Mouse (Mus musculus) embryonic facial prominence, embryonic 10.5 days (tissue): Measurements from ENCODE around the gene Filip1. TPM values are rescaled to one million over a fixed set of nuclear protein-coding genes. Genes with fewer than 3 reads are reported as not detected.

Experiments used
- DNase-seq: peaks from one replicate; pipeline ENCODE4 v3.0.0-alpha.2; 2017; ENCODE audit warnings: low spot score
- H3K27ac ChIP-seq: fragments of 300-500 bp; sonication (generic); replicated peaks from 2 replicates; pipeline ENCODE4 v1.5.1; 2016; ENCODE audit warnings: mild to moderate bottlenecking
- H3K27me3 ChIP-seq: fragments of 300-500 bp; sonication (generic); replicated peaks from 2 replicates; pipeline ENCODE4 v1.6.1; 2016; ENCODE audit warnings: low read depth, mild to moderate bottlenecking; ENCODE audit not compliant: poor library complexity, severe bottlenecking
- H3K36me3 ChIP-seq: fragments of 300-500 bp; sonication (generic); replicated peaks from 2 replicates; pipeline ENCODE4 v1.6.1; 2016; ENCODE audit warnings: mild to moderate bottlenecking, moderate library complexity
- H3K4me1 ChIP-seq: fragments of 300-500 bp; sonication (generic); 2 replicates; pipeline ENCODE4 v1.6.1; 2016
- H3K4me3 ChIP-seq: fragments of 300-500 bp; sonication (generic); 2 replicates; pipeline ENCODE4 v1.5.1; 2016; ENCODE audit warnings: mild to moderate bottlenecking, moderate library complexity
- H3K9me3 ChIP-seq: fragments of 300-500 bp; sonication (generic); 2 replicates; pipeline ENCODE4 v1.6.1; 2016; ENCODE audit warnings: mild to moderate bottlenecking
- WGBS: fragments of 180-500 bp; shearing (Covaris S2); methylation state at CpG from one replicate; pipeline ENCODE4 v1.1.7; 2016; 5-methylcytosine and 5-hydroxymethylcytosine counted together
- polyA plus RNA-seq: library from polyadenylated mRNA; unstranded; fragments of >200 nt; fragmentation: Nextera tagmentation; extraction: Ambion mirVana; gene quantifications from 2 replicates; pipeline ENCODE4 v1.2.1, GENCODE M21; 2016

Gene Filip1
- polyA plus RNA-seq, 1 experiment from 2014 or later, result 2.9 TPM

DNA sequence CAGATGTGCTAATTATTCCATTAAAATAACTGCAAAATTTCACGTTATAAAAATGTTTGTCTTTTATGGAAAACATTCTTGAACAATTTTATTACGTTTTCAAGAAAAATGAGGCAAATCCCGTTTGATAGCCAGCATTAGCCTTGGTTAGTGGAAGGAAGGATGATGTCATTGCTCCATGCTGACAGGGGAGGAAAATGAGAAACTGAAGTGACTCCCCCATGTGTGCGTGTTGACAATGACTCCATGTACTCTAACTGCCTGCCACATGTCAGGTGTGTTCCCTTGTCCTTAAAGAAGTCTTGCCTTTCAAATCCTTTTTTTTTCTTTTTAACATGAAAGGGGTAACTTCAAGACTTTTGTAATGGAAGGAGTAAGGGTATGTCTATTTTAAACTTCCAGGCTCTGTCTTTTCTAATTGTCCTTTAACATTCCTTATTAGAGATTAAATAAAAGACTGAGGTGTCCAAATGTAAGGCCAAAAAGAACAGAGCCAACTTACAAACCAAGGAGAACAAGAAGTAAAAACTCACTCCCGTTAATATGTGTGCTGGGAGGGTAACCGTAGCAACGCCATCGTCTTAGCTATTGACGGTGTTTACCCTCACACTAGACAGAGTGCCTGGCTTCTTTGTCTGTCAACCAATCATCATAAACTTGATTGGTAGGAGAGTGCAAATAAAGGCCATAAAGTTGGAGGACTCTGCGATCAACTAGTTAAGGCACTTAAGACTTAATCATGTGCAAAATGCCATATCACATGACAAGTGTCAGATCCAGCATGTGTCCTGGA is 94.1 kb downstream of the Filip1 start:
- no peak overlapping the region for H3K4me3 ChIP-seq
- peaks cover 27% of the 10 kb centered on the region for H3K4me1 ChIP-seq
- no peak for DNase-seq
- no peaks in the 10 kb centered on the region for H3K36me3 ChIP-seq
- no peaks in the 10 kb centered on the region for H3K27me3 ChIP-seq
- no peaks in the 10 kb centered on the region for H3K9me3 ChIP-seq
- no peak overlapping the region for H3K27ac ChIP-seq
- WGBS, result 77% methylated on average over 10 of the region's 10 CpGs

DNA sequence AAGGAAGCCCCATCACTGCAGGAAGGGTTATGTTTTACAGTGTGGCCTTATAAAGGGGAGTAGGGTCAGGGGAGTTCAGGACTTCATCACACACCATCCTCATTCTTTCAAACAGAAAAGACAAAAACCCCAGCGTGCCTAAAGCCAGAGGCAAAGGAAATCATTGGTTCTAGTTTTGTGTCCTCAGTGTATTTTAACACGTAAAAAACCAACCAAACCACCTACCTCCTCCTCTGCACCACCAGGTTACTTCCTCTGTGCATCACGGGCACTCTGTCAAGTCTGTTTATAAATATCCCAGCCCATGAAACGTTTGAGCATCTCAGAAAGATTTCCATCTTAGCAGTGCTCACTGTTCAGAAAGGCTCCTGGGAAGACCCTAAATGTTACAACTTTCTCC is 98.4 kb downstream of the Filip1 start:
- Histone ChIP-seq H3K27me3 (no peaks in the 10 kb centered on the region), H3K9me3 (no peaks in the 10 kb centered on the region), H3K4me3 (no peak overlapping the region), H3K4me1 (peaks cover 3% of the 10 kb centered on the region; the same call in 1 of the 2 replicates), H3K36me3 (no peaks in the 10 kb centered on the region), H3K27ac (no peak overlapping the region)
- WGBS, result 55% methylated on average over 4 of the region's 4 CpGs
- no peak for DNase-seq

DNA sequence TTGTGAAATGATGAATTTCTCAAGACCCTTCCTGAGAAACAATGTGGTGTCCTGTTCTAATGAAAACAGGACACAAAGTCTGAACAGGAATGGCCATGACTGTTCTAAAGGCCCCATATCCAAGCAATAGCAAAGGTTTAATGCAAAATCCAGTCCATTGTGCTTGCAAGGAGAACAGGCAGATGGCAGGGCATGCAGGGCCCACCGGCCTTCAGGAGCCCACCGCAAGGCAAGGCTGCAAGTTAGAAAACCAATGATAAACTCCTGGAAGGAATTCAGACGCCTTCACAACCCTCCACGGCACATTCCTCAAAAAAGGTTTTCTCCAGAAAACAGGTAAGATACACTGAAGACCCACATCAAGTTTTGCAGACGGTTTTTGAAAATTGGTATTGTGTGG is 99.7 kb downstream of the Filip1 start:
- Histone ChIP-seq H3K27me3 (no peaks in the 10 kb centered on the region), H3K9me3 (no peaks in the 10 kb centered on the region), H3K27ac (no peak overlapping the region)

DNA sequence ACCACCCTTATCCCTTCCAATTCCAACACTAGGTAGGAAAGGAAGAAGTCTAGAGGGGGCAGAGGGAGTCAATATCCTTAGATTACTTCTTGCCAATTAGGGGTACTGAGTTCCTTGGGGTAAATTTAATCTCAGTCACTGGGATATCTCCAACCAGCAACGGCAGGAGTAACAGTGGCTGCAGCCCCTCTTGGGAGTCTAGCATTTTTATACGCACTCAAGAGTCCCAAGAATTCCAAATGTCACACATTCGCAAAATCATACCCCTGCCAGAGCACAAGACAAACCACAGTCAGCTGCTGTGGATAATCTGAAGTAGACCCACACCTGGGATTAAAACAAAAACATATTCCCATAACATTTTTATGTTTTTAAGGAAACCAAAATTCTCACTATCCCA is 102.5 kb downstream of the Filip1 start:
- WGBS, result 95% methylated on average over 3 of the region's 3 CpGs
- H3K36me3 ChIP-seq, result no peaks in the 10 kb centered on the region
- no peaks in the 10 kb centered on the region for H3K9me3 ChIP-seq
- no peak overlapping the region for H3K4me3 ChIP-seq
- no peaks in the 10 kb centered on the region for H3K4me1 ChIP-seq
- no peak overlapping the region for H3K27ac ChIP-seq
- no peaks in the 10 kb centered on the region for H3K27me3 ChIP-seq
- no peak for DNase-seq

More for the DNA sequence above, 99.7 kb downstream of the Filip1 start:
- WGBS, result 85% methylated on average over 5 of the region's 5 CpGs
- DNase-seq, result no peak
- Histone ChIP-seq H3K4me3 (no peak overlapping the region), H3K36me3 (no peaks in the 10 kb centered on the region), H3K4me1 (no peaks in the 10 kb centered on the region)

DNA sequence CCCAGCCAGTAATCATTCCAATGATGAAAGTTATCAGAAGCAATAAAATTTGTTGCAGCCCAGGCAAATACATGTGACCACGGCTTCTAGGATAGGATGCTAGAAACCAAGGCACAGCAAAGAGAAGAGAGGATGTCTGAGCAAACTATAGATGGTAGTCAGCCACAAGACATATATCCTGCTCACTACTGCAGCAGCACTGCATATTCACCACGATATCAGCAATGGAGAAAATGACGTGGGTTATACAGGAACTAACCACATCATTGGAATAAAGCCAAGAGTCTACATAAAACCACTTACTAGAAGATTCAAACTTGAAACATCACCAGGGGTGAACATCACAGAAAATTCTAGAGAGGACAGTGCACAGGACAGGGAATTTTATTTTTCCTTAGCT is 113.8 kb downstream of the Filip1 start:
- Histone ChIP-seq H3K9me3 (no peaks in the 10 kb centered on the region), H3K4me3 (no peak overlapping the region), H3K36me3 (no peaks in the 10 kb centered on the region), H3K27ac (no peak overlapping the region), H3K4me1 (no peaks in the 10 kb centered on the region), H3K27me3 (no peaks in the 10 kb centered on the region)
- 92% methylated on average over 3 of the region's 3 CpGs for WGBS
- DNase-seq, result no peak

DNA sequence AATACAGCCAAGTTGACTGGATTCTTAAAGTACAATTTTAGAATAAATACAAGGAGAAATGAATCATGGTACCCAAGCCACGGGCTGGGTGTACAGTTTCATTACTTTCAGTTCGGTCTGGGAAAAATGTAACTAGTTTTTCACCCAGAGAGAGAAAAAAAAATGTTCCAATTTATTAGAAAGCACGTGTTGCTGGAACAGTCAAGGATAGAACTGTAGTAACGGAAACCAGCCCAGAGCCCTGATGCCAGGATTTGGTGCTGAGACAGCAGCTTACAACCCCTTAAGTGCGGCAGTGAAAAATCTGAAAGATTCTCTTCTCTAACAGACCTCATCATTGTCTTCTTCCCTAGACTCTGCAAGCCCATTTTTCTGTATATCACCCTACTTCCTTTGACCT is 118.0 kb downstream of the Filip1 start:
- H3K27me3 ChIP-seq, result no peaks in the 10 kb centered on the region
- H3K4me3 ChIP-seq, result no peak overlapping the region
- H3K4me1 ChIP-seq, result 0 out of 2 replicates have a peak, but pooled peaks cover 4% of the 10 kb centered on the region
- no peak for DNase-seq
- H3K27ac ChIP-seq, result no peak overlapping the region
- no peaks in the 10 kb centered on the region for H3K9me3 ChIP-seq
- 62% methylated on average over 5 of the region's 5 CpGs for WGBS
- no peaks in the 10 kb centered on the region for H3K36me3 ChIP-seq

DNA sequence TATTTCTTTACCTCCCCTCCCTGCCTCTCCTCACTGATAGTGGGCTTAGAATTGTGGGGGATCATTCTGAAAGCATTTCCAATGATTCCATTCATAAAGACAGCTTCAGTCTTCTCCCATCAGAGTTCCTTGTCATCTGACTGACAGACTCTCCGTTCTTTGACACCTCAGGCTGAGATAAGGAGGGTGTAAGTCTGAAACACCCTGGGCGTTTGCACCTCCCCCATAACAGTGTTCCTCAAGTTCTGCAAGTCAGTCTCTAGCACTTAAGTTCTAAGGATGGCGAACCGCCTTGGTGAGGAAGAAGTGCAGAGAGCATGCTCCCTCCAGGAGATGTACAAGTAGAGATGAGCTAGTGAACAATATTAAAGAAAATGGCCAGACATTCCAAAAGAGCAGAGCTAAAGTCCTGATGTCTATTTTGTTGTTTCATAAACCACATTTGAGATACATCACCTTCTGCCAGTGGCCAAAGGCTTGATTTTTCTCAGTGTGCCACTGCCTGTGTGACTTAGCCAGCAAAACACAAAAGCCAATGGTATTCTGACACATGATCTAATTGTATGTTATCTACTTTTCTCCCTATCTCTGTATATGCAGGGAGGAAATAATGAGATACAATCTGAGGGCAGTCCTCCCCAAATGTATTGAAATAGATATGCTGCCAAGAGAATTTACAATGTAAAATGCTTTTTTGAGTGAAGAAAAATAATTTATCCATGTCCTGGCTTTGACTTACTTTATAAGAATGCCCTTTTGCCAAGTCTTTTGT is 118.6 kb downstream of the Filip1 start:
- Histone ChIP-seq H3K9me3 (no peaks in the 10 kb centered on the region), H3K36me3 (no peaks in the 10 kb centered on the region), H3K27ac (no peak overlapping the region), H3K4me1 (0 out of 2 replicates have a peak, but pooled peaks cover 4% of the 10 kb centered on the region), H3K4me3 (no peak overlapping the region), H3K27me3 (no peaks in the 10 kb centered on the region)
- DNase-seq, result no peak
- 72% methylated on average over 4 of the region's 4 CpGs for WGBS

GRCm38 (mm10) chr9:79892183-79892582 is 120.5 kb downstream of the Filip1 start:
- no peak for DNase-seq
- Histone ChIP-seq H3K9me3 (no peaks in the 10 kb centered on the region), H3K27me3 (no peaks in the 10 kb centered on the region), H3K36me3 (no peaks in the 10 kb centered on the region), H3K27ac (no peak overlapping the region), H3K4me3 (no peak overlapping the region), H3K4me1 (0 out of 2 replicates have a peak, but pooled peaks cover 4% of the 10 kb centered on the region)
- 95% methylated on average over 1 of the region's 1 CpGs for WGBS

DNA sequence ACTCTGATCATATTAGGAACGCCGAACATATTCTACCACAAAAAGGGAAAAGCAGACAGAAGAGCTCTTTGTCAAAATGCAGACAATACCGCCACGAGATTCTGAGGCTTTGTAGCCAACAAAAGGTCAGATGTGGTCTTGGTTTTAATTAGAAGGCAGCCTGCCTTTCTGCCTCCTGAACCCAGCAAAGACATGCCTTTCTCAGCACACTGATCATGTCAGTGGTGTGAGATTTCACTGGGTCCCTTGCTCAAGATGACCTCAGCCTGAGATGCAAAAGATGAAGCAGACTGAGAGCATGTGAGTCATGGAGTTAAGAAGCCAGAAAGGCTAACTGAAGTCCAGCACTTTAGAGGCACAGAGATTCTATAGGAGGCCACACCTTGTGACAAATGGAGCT is 122.2 kb downstream of the Filip1 start:
- H3K4me3 ChIP-seq, result no peak overlapping the region
- H3K27ac ChIP-seq, result no peak overlapping the region
- no peaks in the 10 kb centered on the region for H3K9me3 ChIP-seq
- no peaks in the 10 kb centered on the region for H3K36me3 ChIP-seq
- H3K27me3 ChIP-seq, result no peaks in the 10 kb centered on the region
- H3K4me1 ChIP-seq, result 0 out of 2 replicates have a peak, but pooled peaks cover 4% of the 10 kb centered on the region
- no peak for DNase-seq
- WGBS, result 31% methylated on average over 4 of the region's 4 CpGs

- Histone ChIP-seq H3K4me1 (0 out of 2 replicates have a peak, but pooled peaks cover 4% of the 10 kb centered on the region), H3K9me3 (no peaks in the 10 kb centered on the region), H3K27me3 (no peaks in the 10 kb centered on the region), H3K36me3 (no peaks in the 10 kb centered on the region), H3K4me3 (no peak overlapping the region), H3K27ac (no peak overlapping the region)
- no peak for DNase-seq
- 84% methylated on average over 6 of the region's 6 CpGs for WGBS
Observed at GRCm38 (mm10) chr9:79889132-79889531, 123.5 kb downstream of the Filip1 start.

DNA sequence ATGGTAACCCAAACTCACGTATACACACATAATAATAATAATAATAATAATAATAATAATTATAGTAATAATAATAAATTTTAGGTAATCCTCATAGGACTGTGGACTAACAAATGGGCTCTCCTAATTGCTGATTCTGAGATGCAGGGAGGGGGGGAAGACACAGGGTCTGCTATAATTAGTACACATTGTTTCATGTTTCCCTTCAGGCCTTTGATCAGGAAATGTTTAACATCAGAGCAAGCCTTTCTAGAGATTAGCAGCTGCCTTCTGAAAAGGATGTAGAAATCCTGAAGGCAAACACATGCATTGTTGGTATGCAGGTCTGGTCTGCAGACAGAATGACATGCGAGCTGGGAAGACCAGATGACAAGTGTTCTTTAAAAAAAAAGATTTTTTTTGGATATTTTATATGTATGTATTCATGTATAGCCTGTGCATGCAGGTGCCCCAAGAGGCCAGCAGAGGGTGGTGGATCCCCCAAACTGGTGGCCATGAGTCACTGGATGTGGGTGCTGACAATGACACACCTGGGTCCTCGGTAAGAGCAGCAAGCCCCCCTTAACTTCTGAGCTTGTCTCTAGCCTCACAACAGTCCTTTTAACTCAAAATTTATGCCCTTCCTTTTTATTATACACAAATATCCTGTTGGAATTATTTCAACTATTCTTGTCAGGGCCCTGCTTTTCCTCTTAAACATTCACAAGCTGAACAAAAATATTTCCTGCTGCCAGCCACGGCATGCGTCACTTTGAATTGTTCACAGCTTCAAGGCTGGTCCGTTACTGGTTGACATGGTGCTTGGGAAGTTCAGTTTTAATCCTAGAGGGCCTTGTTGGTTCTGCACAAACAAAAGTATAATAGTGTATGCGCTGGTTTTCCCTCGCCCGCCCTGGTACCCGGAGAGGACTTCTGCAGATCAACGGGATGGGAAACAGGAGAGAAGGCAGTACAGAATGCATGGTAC is 127.1 kb downstream of the Filip1 start:
- Histone ChIP-seq H3K9me3 (no peaks in the 10 kb centered on the region), H3K4me1 (0 out of 2 replicates have a peak, but pooled peaks cover 3% of the 10 kb centered on the region), H3K36me3 (no peaks in the 10 kb centered on the region), H3K27me3 (no peaks in the 10 kb centered on the region), H3K27ac (no peak overlapping the region), H3K4me3 (no peak overlapping the region)
- DNase-seq, result no peak
- 83% methylated on average over 11 of the region's 11 CpGs for WGBS

DNA sequence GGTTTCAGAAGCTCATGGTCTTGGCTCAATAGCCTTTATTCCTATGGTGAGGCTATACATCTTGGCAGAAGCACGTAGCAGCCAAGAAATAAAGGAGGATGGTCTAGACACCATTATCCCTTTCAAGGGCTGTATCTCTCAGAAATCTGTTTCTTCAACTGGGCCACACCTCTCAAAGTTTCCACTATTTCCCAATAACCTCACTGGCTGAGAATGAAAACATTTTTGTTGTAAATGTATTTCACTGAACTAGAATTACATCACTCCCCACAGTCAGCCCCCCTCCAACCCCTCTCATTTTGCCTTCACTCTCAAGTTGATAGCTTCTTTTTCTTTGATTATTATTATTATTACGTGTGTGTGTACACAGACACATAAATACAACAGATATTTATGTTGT is 129.5 kb downstream of the Filip1 start:
- no peak for DNase-seq
- Histone ChIP-seq H3K9me3 (no peaks in the 10 kb centered on the region), H3K27me3 (no peaks in the 10 kb centered on the region), H3K4me3 (no peak overlapping the region), H3K27ac (no peak overlapping the region), H3K36me3 (no peaks in the 10 kb centered on the region), H3K4me1 (no peaks in the 10 kb centered on the region)
- WGBS, result 86% methylated on average over 2 of the region's 2 CpGs
